Mouse (Mus musculus) liver, embryonic 14 days (tissue): ENCODE measurements around the gene Samt4. TPM values are rescaled to one million over a fixed set of nuclear protein-coding genes. Genes with fewer than 3 reads are reported as not detected.

Source experiments
- polyA plus RNA-seq: library from polyadenylated mRNA; depleted of rRNA; stranded (reverse); fragments of >200 nt; gene quantifications from 2 replicates; pipeline ENCODE4 v1.2.3, GENCODE M21; 2012; rRNA removed

The Samt4 gene
- not detected in 2 replicates for polyA plus RNA-seq

GRCm38 (mm10) chrX:154481702-154482101 lies at the start of gene Samt4:
Gene Samt4, plus strand, starts transcription at chrX:154482002.

Other genes starting within 250 kb of the Samt4 start
- not detected in 2 replicates for gene 4930524N10Rik, start 138.6 kb upstream of the Samt4 start, polyA plus RNA-seq
- not detected in 2 replicates for gene Samt2, start 97.4 kb downstream of the Samt4 start, polyA plus RNA-seq